Mouse (Mus musculus): ENCODE data around the gene Olfr1033. TPM values are rescaled to one million over a fixed set of nuclear protein-coding genes. Genes with fewer than 3 reads are reported as not detected.
"Not testable (repeated sequence)": the region's sequence is repeated elsewhere in the genome, so short reads cannot be mapped to it uniquely, and the experiment has no call there.

The Olfr1033 gene
- 0.98 and 1.3 TPM in 2 replicates for polyA plus RNA-seq (2015; fragmentation: Nextera tagmentation; extraction: Ambion mirVana)

GRCm38 (mm10) chr2:86020406-86020805 lies at the start of gene Olfr1033:
Olfr1033 (plus strand) TSS chr2:86020633.
- not testable (repeated sequence) for H3K9me3 ChIP-seq (replicated peaks); H3K27me3 ChIP-seq; ATAC-seq (ENCODE audit: insufficient read depth); H3K27ac ChIP-seq (replicated peaks); H3K36me3 ChIP-seq (replicated peaks); H3K9ac ChIP-seq; H3K4me1 ChIP-seq (replicated peaks)
- H3K4me3 ChIP-seq (replicated peaks) = peak within 1 kb of the TSS; percentile 35; the same call in 1 of the 2 replicates
- peak within 1 kb of the TSS; percentile 35; the same call in 1 of the 2 replicates for H3K4me2 ChIP-seq
- WGBS (ENCODE audit: insufficient replicate concordance) = under 1% methylated on average over 11 of the region's 11 CpGs

- no peak within 1 kb of the TSS for H3K4me2 ChIP-seq
- H3K9me3 ChIP-seq (replicated peaks) = no peaks in the 10 kb centered on the region
- H3K36me3 ChIP-seq (replicated peaks) = no peaks in the 10 kb centered on the region
- H3K4me3 ChIP-seq (replicated peaks) = no peak within 1 kb of the TSS
- H3K27ac ChIP-seq (replicated peaks) = no peak within 1 kb of the TSS
- no peaks in the 10 kb centered on the region for H3K27me3 ChIP-seq
- 69% methylated on average over 2 of the region's 2 CpGs for WGBS (ENCODE audit: insufficient replicate concordance)
- H3K9ac ChIP-seq = no peak within 1 kb of the TSS
- no peak for ATAC-seq (ENCODE audit: insufficient read depth)
- H3K4me1 ChIP-seq (replicated peaks) = no peaks in the 10 kb centered on the region
These were observed 46.8 kb upstream of the Olfr1033 start, which contains the start of gene Olfr1029 for GRCm38 (mm10) chr2:85973595-85973994. Olfr1029 (plus strand) TSS chr2:85973895.

- no peak within 1 kb of the TSS for H3K4me2 ChIP-seq
- no peak for ATAC-seq (ENCODE audit: insufficient read depth)
- no peaks in the 10 kb centered on the region for H3K4me1 ChIP-seq (replicated peaks)
- WGBS (ENCODE audit: insufficient replicate concordance) = 57% methylated on average over 1 of the region's 1 CpGs
- H3K27me3 ChIP-seq = no peaks in the 10 kb centered on the region
- no peak within 1 kb of the TSS for H3K27ac ChIP-seq (replicated peaks)
- no peak within 1 kb of the TSS for H3K4me3 ChIP-seq (replicated peaks)
- H3K9ac ChIP-seq = no peak within 1 kb of the TSS
- no peaks in the 10 kb centered on the region for H3K36me3 ChIP-seq (replicated peaks)
- H3K9me3 ChIP-seq (replicated peaks) = no peaks in the 10 kb centered on the region
These were observed 41.5 kb upstream of the Olfr1033 start, which contains the start of gene Olfr1030 for GRCm38 (mm10) chr2:85978976-85979375. Olfr1030 (plus strand) TSS chr2:85979276.

- 23% methylated on average over 3 of the region's 3 CpGs for WGBS (ENCODE audit: insufficient replicate concordance)
- Histone ChIP-seq H3K27me3 (no peaks in the 10 kb centered on the region), H3K9ac (no peak within 1 kb of the TSS), H3K4me2 (no peak within 1 kb of the TSS), H3K9me3 (replicated peaks) (no peaks in the 10 kb centered on the region), H3K27ac (replicated peaks) (no peak within 1 kb of the TSS), H3K4me1 (replicated peaks) (no peaks in the 10 kb centered on the region), H3K4me3 (replicated peaks) (no peak within 1 kb of the TSS), H3K36me3 (replicated peaks) (no peaks in the 10 kb centered on the region)
- ATAC-seq (ENCODE audit: insufficient read depth) = no peak
These were observed 30.4 kb upstream of the Olfr1033 start, which contains the start of gene Olfr1031 for GRCm38 (mm10) chr2:85990004-85990403. Olfr1031 (plus strand) TSS chr2:85990304.

GRCm38 (mm10) chr2:86005240-86005639 lies 15.2 kb upstream of the Olfr1033 start, which contains the start of gene Olfr1032:
Olfr1032 (plus strand) TSS chr2:86005540.
- Histone ChIP-seq H3K4me2 (no peak within 1 kb of the TSS), H3K4me3 (replicated peaks) (no peak within 1 kb of the TSS), H3K27me3 (no peaks in the 10 kb centered on the region), H3K27ac (replicated peaks) (no peak within 1 kb of the TSS), H3K9me3 (replicated peaks) (no peaks in the 10 kb centered on the region), H3K36me3 (replicated peaks) (no peaks in the 10 kb centered on the region), H3K9ac (no peak within 1 kb of the TSS), H3K4me1 (replicated peaks) (no peaks in the 10 kb centered on the region)
- ATAC-seq (ENCODE audit: insufficient read depth) = no peak
- WGBS (ENCODE audit: insufficient replicate concordance) = 64% methylated on average over 7 of the region's 7 CpGs

- not testable (repeated sequence) for H3K27ac ChIP-seq (replicated peaks); H3K4me3 ChIP-seq (replicated peaks)
These were observed 1.1 kb downstream of the Olfr1033 start for GRCm38 (mm10) chr2:86021518-86021917.

GRCm38 (mm10) chr2:86045561-86045960 lies 25.1 kb downstream of the Olfr1033 start, which contains the start of gene Olfr1034:
Olfr1034 (plus strand) TSS chr2:86045861.
- Histone ChIP-seq H3K9ac (no peak within 1 kb of the TSS), H3K36me3 (replicated peaks) (no peaks in the 10 kb centered on the region), H3K9me3 (replicated peaks) (no peaks in the 10 kb centered on the region)

More at GRCm38 (mm10) chr2:86021518-86021917, 1.1 kb downstream of the Olfr1033 start:
- H3K9ac ChIP-seq; H3K4me2 ChIP-seq; H3K9me3 ChIP-seq (replicated peaks); H3K36me3 ChIP-seq (replicated peaks); ATAC-seq (ENCODE audit: insufficient read depth); H3K27me3 ChIP-seq; H3K4me1 ChIP-seq (replicated peaks): not testable (repeated sequence)
- whole genome bisulfite sequencing (ENCODE audit: insufficient replicate concordance) = 31% methylated on average over 6 of the region's 9 CpGs

GRCm38 (mm10) chr2:86050777-86051176 lies 30.3 kb downstream of the Olfr1033 start:
- H3K9ac ChIP-seq; H3K36me3 ChIP-seq (replicated peaks); H3K4me3 ChIP-seq (replicated peaks); H3K4me2 ChIP-seq; H3K9me3 ChIP-seq (replicated peaks); H3K27ac ChIP-seq (replicated peaks); H3K4me1 ChIP-seq (replicated peaks); H3K27me3 ChIP-seq; ATAC-seq (ENCODE audit: insufficient read depth): not testable (repeated sequence)

More at GRCm38 (mm10) chr2:86045561-86045960, 25.1 kb downstream of the Olfr1033 start, which contains the start of gene Olfr1034:
- no peak within 1 kb of the TSS for H3K4me3 ChIP-seq (replicated peaks)
- H3K4me1 ChIP-seq (replicated peaks) = no peaks in the 10 kb centered on the region
- H3K27ac ChIP-seq (replicated peaks) = no peak within 1 kb of the TSS
- H3K4me2 ChIP-seq = no peak within 1 kb of the TSS
- ATAC-seq (ENCODE audit: insufficient read depth) = no peak
- no peaks in the 10 kb centered on the region for H3K27me3 ChIP-seq

GRCm38 (mm10) chr2:86063766-86064165 lies 43.3 kb downstream of the Olfr1033 start:
- not testable (repeated sequence) for H3K36me3 ChIP-seq (replicated peaks); ATAC-seq (ENCODE audit: insufficient read depth); H3K9ac ChIP-seq; H3K4me2 ChIP-seq; H3K27me3 ChIP-seq; H3K4me1 ChIP-seq (replicated peaks); H3K9me3 ChIP-seq (replicated peaks); H3K4me3 ChIP-seq (replicated peaks); H3K27ac ChIP-seq (replicated peaks)
- 76% methylated on average over 2 of the region's 2 CpGs for WGBS (ENCODE audit: insufficient replicate concordance)

- Histone ChIP-seq H3K36me3 (replicated peaks) (no peaks in the 10 kb centered on the region), H3K4me2 (no peak overlapping the region), H3K27me3 (no peaks in the 10 kb centered on the region), H3K27ac (replicated peaks) (no peak overlapping the region), H3K9me3 (replicated peaks) (no peaks in the 10 kb centered on the region), H3K4me1 (replicated peaks) (no peaks in the 10 kb centered on the region), H3K4me3 (replicated peaks) (no peak overlapping the region), H3K9ac (no peak overlapping the region)
- no peak for ATAC-seq (ENCODE audit: insufficient read depth)
- 73% methylated on average over 8 of the region's 8 CpGs for WGBS (ENCODE audit: insufficient replicate concordance)
These were observed 49.8 kb downstream of the Olfr1033 start for GRCm38 (mm10) chr2:86070189-86070588.

- H3K9ac ChIP-seq; ATAC-seq (ENCODE audit: insufficient read depth); H3K36me3 ChIP-seq (replicated peaks); H3K27ac ChIP-seq (replicated peaks); H3K4me1 ChIP-seq (replicated peaks); H3K4me3 ChIP-seq (replicated peaks); H3K27me3 ChIP-seq; H3K4me2 ChIP-seq; H3K9me3 ChIP-seq (replicated peaks): not testable (repeated sequence)
These were observed 53.3 kb downstream of the Olfr1033 start, which contains the start of gene Olfr1036 for GRCm38 (mm10) chr2:86073692-86074091. Olfr1036 (plus strand) TSS chr2:86073992.

- H3K27me3 ChIP-seq; H3K4me1 ChIP-seq (replicated peaks); ATAC-seq (ENCODE audit: insufficient read depth); H3K4me2 ChIP-seq; H3K27ac ChIP-seq (replicated peaks); H3K9me3 ChIP-seq (replicated peaks); H3K36me3 ChIP-seq (replicated peaks); H3K4me3 ChIP-seq (replicated peaks); H3K9ac ChIP-seq: not testable (repeated sequence)
- WGBS (ENCODE audit: insufficient replicate concordance) = 54% methylated on average over 1 of the region's 1 CpGs
These were observed 60.0 kb downstream of the Olfr1033 start for GRCm38 (mm10) chr2:86080478-86080877.

Measured in liver, embryonic 15.5 days (tissue).